Mouse (Mus musculus) kidney, adult 11 months (tissue): ENCODE results near the gene Rgs9.
A peak's percentile ranks its signal among the peaks of the same experiment; 100 is the strongest.
"Not testable (repeated sequence)": the region's sequence is repeated elsewhere in the genome, so short reads cannot be mapped to it uniquely, and the experiment has no call there.

Experiments
- DNase-seq: peaks from one replicate; pipeline ENCODE4 v3.0.0; 2022

The Rgs9 gene

GRCm38 (mm10) chr11:109302338-109302737, 4.4 kb upstream of the Rgs9 start:
- DNase-seq = peak; percentile 60

- DNase-seq = no peak
These were observed 898 bp downstream of the Rgs9 start for GRCm38 (mm10) chr11:109297031-109297430.

- no peak for DNase-seq
These were observed 5.9 kb downstream of the Rgs9 start for GRCm38 (mm10) chr11:109292056-109292455.

- DNase-seq = not testable (repeated sequence)
These were observed 8.6 kb downstream of the Rgs9 start for GRCm38 (mm10) chr11:109289378-109289777.

GRCm38 (mm10) chr11:109284811-109285210, 13.1 kb downstream of the Rgs9 start:
- DNase-seq = no peak

- no peak for DNase-seq
These were observed 19.7 kb downstream of the Rgs9 start for GRCm38 (mm10) chr11:109278186-109278585.

- no peak for DNase-seq
These were observed 26.5 kb downstream of the Rgs9 start for GRCm38 (mm10) chr11:109271399-109271798.

GRCm38 (mm10) chr11:109270366-109270765, 27.6 kb downstream of the Rgs9 start:
- DNase-seq = no peak

- no peak for DNase-seq
These were observed 28.1 kb downstream of the Rgs9 start for GRCm38 (mm10) chr11:109269662-109270341.

GRCm38 (mm10) chr11:109269283-109269661, 28.7 kb downstream of the Rgs9 start:
- no peak for DNase-seq

- DNase-seq = no peak
These were observed 31.6 kb downstream of the Rgs9 start for GRCm38 (mm10) chr11:109266161-109266910.

GRCm38 (mm10) chr11:109264159-109264768, 33.7 kb downstream of the Rgs9 start:
- no peak for DNase-seq

- no peak for DNase-seq
These were observed 37.4 kb downstream of the Rgs9 start for GRCm38 (mm10) chr11:109260561-109260960.

GRCm38 (mm10) chr11:109258941-109259910, 38.7 kb downstream of the Rgs9 start:
- no peak for DNase-seq

- DNase-seq = no peak
These were observed 40.1 kb downstream of the Rgs9 start for GRCm38 (mm10) chr11:109257824-109258223.

- DNase-seq = no peak
These were observed 42.9 kb downstream of the Rgs9 start for GRCm38 (mm10) chr11:109255022-109255421.

GRCm38 (mm10) chr11:109252483-109252882, 45.4 kb downstream of the Rgs9 start:
- no peak for DNase-seq

GRCm38 (mm10) chr11:109250566-109250965, 47.4 kb downstream of the Rgs9 start:
- no peak for DNase-seq

- DNase-seq = no peak
These were observed 51.0 kb downstream of the Rgs9 start for GRCm38 (mm10) chr11:109246920-109247319.

GRCm38 (mm10) chr11:109244635-109245360, 53.1 kb downstream of the Rgs9 start:
- DNase-seq = peak; percentile 7

- DNase-seq = no peak
These were observed 57.8 kb downstream of the Rgs9 start for GRCm38 (mm10) chr11:109240126-109240525.

- no peak for DNase-seq
These were observed 59.3 kb downstream of the Rgs9 start for GRCm38 (mm10) chr11:109238671-109239070.
